Mouse (Mus musculus) kidney, embryonic 15.5 days (tissue): Measurements from ENCODE around the gene Vmn2r52. TPM values are rescaled to one million over a fixed set of nuclear protein-coding genes. Genes with fewer than 3 reads are reported as not detected.
"Not testable (repeated sequence)": the region's sequence is repeated elsewhere in the genome, so short reads cannot be mapped to it uniquely, and the experiment has no call there.

ENCODE experiments used
- ATAC-seq: fragments of 200-750 bp; cut with Nextera tagmentation; replicated peaks from 2 replicates; pipeline ENCODE4 v1.8.0; 2017; ENCODE audit warnings: moderate TSS enrichment; ENCODE audit not compliant: low FRiP score
- H3K27ac ChIP-seq: fragments of 300-500 bp; sonication (generic); 2 replicates; pipeline ENCODE4 v1.5.1; 2015; ENCODE audit warnings: mild to moderate bottlenecking, inconsistent platforms
- H3K27me3 ChIP-seq: fragments of 300-500 bp; sonication (generic); 2 replicates; pipeline ENCODE4 v1.6.1; 2015; ENCODE audit warnings: inconsistent platforms
- H3K36me3 ChIP-seq: fragments of 300-500 bp; sonication (generic); 2 replicates; pipeline ENCODE4 v1.6.1; 2015; ENCODE audit warnings: inconsistent platforms
- H3K4me1 ChIP-seq: fragments of 300-500 bp; sonication (generic); 2 replicates; pipeline ENCODE4 v1.6.1; 2015; ENCODE audit warnings: inconsistent platforms
- H3K4me2 ChIP-seq: fragments of 300-500 bp; sonication (generic); 2 replicates; pipeline ENCODE4 v1.6.1; 2015; ENCODE audit warnings: moderate library complexity, mild to moderate bottlenecking, inconsistent platforms
- H3K4me3 ChIP-seq: fragments of 300-500 bp; sonication (generic); replicated peaks from 2 replicates; pipeline ENCODE4 v1.5.1; 2015; ENCODE audit warnings: mild to moderate bottlenecking, inconsistent platforms
- H3K9ac ChIP-seq: fragments of 300-500 bp; sonication (generic); 2 replicates; pipeline ENCODE4 v1.6.1; 2015; ENCODE audit warnings: mild to moderate bottlenecking, inconsistent platforms
- H3K9me3 ChIP-seq: fragments of 300-500 bp; sonication (generic); replicated peaks from 2 replicates; pipeline ENCODE4 v1.6.1; 2016; ENCODE audit warnings: inconsistent platforms
- WGBS: fragments of 180-500 bp; shearing (Covaris S2); methylation state at CpG from one replicate; pipeline ENCODE4 v1.1.7; 2015; ENCODE audit warnings: mixed read lengths; 5-methylcytosine and 5-hydroxymethylcytosine counted together
- polyA plus RNA-seq: library from polyadenylated mRNA; unstranded; fragments of >200 nt; fragmentation: Nextera tagmentation; extraction: Ambion mirVana; gene quantifications from 2 replicates; pipeline ENCODE4 v1.2.1, GENCODE M21; 2015

Gene Vmn2r52
- not detected in 2 replicates for polyA plus RNA-seq

GRCm38 (mm10) chr7:10176473-10176872 is at the start of gene Vmn2r52:
Vmn2r52 (minus strand) TSS chr7:10176573.
- Histone ChIP-seq H3K9ac (no peak within 1 kb of the TSS), H3K27me3 (no peaks in the 10 kb centered on the region), H3K4me3 (no peak within 1 kb of the TSS), H3K4me1 (no peaks in the 10 kb centered on the region), H3K27ac (no peak within 1 kb of the TSS), H3K9me3 (0 out of 2 replicates have a peak, but pooled peaks cover 3% of the 10 kb centered on the region), H3K36me3 (no peaks in the 10 kb centered on the region), H3K4me2 (no peak within 1 kb of the TSS)
- ATAC-seq: no peak
- 71% methylated on average over 1 of the region's 1 CpGs for WGBS

- H3K9me3 ChIP-seq, ATAC-seq, H3K9ac ChIP-seq, H3K4me2 ChIP-seq, H3K36me3 ChIP-seq, H3K4me1 ChIP-seq, H3K4me3 ChIP-seq, H3K27ac ChIP-seq, H3K27me3 ChIP-seq: not testable (repeated sequence)
- 54% methylated on average over 1 of the region's 1 CpGs for WGBS
Measured at GRCm38 (mm10) chr7:10105641-10106040, 70.7 kb downstream of the Vmn2r52 start, which contains the start of gene Vmn2r51. Vmn2r51 (minus strand) TSS chr7:10105741.

Other genes with a start within 250 kb of the Vmn2r52 start
- gene Vmn2r48, start 223.0 kb downstream of the Vmn2r52 start, polyA plus RNA-seq: not detected in 2 replicates
- not detected in 2 replicates for gene Vmn2r49, start 184.3 kb downstream of the Vmn2r52 start, polyA plus RNA-seq
- gene Vmn2r50, start 123.3 kb downstream of the Vmn2r52 start, polyA plus RNA-seq: not detected in 2 replicates
- gene Vmn2r51, start 70.8 kb downstream of the Vmn2r52 start, polyA plus RNA-seq: not detected in 2 replicates
- gene Vmn1r66, start 101.4 kb upstream of the Vmn2r52 start, polyA plus RNA-seq: not detected in 2 replicates